29 mouse cellular contexts compared by ENCODE assay signal in the genomic region with DNA sequence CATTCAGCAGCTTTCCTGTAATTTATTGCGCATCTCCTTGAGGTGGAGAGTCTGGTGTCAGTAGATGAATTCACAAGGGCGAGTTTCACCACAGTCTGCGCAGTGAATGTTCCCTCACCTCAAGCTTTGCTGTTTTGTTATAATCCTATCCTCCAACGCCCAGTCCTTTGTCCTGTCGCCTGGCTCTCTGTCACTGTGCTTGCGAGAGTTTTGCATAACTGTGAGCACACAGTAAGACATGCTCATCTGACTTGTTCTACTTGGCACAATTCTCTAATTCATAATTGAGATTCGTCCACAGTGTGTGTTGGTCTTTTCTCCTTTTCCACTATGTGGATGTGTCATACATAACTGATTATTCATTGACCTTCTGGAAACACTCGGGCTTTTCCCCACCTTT. TPM values are rescaled to one million over a fixed set of nuclear protein-coding genes. Genes with fewer than 3 reads are reported as not detected.
A peak's percentile ranks its signal among the peaks of the same experiment; 100 is the strongest.
DNase-seq lines count a peak whose midpoint lies in the region; ATAC-seq lines count a peak whose summit lies in the region.
"Had no signal": no experiment of that assay in that cellular context is flagged by ENCODE, and none has a peak within 500 bp of the region (broad histone marks: within the 10 kb centered on the region; RNA-seq: fewer than 3 reads in every experiment).

No protein-coding gene starts in this region.

- H3K27me3 ChIP-seq in midbrain, embryonic 11.5 days (ENCODE audit: control insufficient read depth, insufficient read depth, low read length) = no peaks in the 10 kb centered on the region
- no peaks in the 10 kb centered on the region for H3K27me3 ChIP-seq in midbrain, embryonic 10.5 days (ENCODE audit: low read depth, poor library complexity, severe bottlenecking)
- H3K27me3 ChIP-seq: CH12.LX; embryonic facial prominence, embryonic 13.5 days; embryonic facial prominence, embryonic 15.5 days; forebrain, embryonic 13.5 days; forebrain, embryonic 15.5 days had no signal

- H3K27ac ChIP-seq in midbrain, embryonic 11.5 days (ENCODE audit: low read depth, low read length) = no peak overlapping the region
- no peak overlapping the region for H3K27ac ChIP-seq in midbrain, embryonic 10.5 days (replicated peaks)
- H3K27ac ChIP-seq: embryonic facial prominence, embryonic 13.5 days; embryonic facial prominence, embryonic 15.5 days; forebrain, embryonic 13.5 days; forebrain, embryonic 15.5 days had no signal

- DNase-seq in adrenal gland, postnatal 14 days = peak; percentile 20
- no peak for DNase-seq in adrenal gland, postnatal 10 days
- peak; percentile 57 for DNase-seq in midbrain, embryonic 11.5 days (ENCODE audit: low spot score, missing footprints)
- DNase-seq in midbrain, embryonic 10.5 days (ENCODE audit: low spot score) = no peak
- peak; percentile 22 for DNase-seq in adipocyte (ENCODE audit: low spot score)
- DNase-seq in gonadal fat pad, adult 2 months (ENCODE audit: low read depth) = peak; percentile 30
- DNase-seq in layer of hippocampus, adult 9-10 months (ENCODE audit: low spot score) = no peak
- no peak for DNase-seq in urinary bladder, postnatal 4 days (ENCODE audit: low spot score in 2 of 2)
- DNase-seq: adrenal gland, adult 2 months; adrenal gland, postnatal 25 days; B cell, adult 2 months; cerebellum, adult 11 months; cerebellum, adult 18-20 months; cerebellum, adult 8-10 months; cerebellum, adult 9-11 months; cerebellum, postnatal 14 days; cerebellum, postnatal 36 days; embryo, embryonic 11 days; forebrain, postnatal 0 days had no signal

- no peaks in the 10 kb centered on the region for H3K36me3 ChIP-seq in midbrain, embryonic 11.5 days (ENCODE audit: control insufficient read depth, insufficient read depth, low read length)
- no peaks in the 10 kb centered on the region for H3K36me3 ChIP-seq in midbrain, embryonic 10.5 days
- H3K36me3 ChIP-seq: embryonic facial prominence, embryonic 13.5 days; embryonic facial prominence, embryonic 15.5 days; forebrain, embryonic 15.5 days; G1E had no signal

- no peak for ATAC-seq in midbrain, embryonic 11.5 days (ENCODE audit: low FRiP score)
- ATAC-seq: activated CD4-positive, CD25-positive, alpha-beta regulatory T cell, adult 4 months; CD4-positive, CD25-positive, alpha-beta regulatory T cell, adult 4 months; forebrain, embryonic 13.5 days; forebrain, embryonic 15.5 days; forebrain, postnatal 0 days had no signal

- no peak overlapping the region for H3K4me2 ChIP-seq in midbrain, embryonic 11.5 days
- H3K4me2 ChIP-seq: embryonic facial prominence, embryonic 13.5 days; embryonic facial prominence, embryonic 15.5 days; forebrain, embryonic 13.5 days; forebrain, embryonic 15.5 days had no signal

- WGBS in midbrain, embryonic 11.5 days = 83% methylated on average over 8 of the region's 8 CpGs
- 88% methylated on average over 8 of the region's 8 CpGs for WGBS in midbrain, embryonic 10.5 days

- no peaks in the 10 kb centered on the region for H3K9me3 ChIP-seq in midbrain, embryonic 11.5 days (ENCODE audit: control insufficient read depth, low read length)
- H3K9me3 ChIP-seq in midbrain, embryonic 10.5 days (replicated peaks) = no peaks in the 10 kb centered on the region
- H3K9me3 ChIP-seq: embryonic facial prominence, embryonic 13.5 days; embryonic facial prominence, embryonic 15.5 days; forebrain, embryonic 13.5 days; forebrain, embryonic 15.5 days had no signal

- no peak overlapping the region for H3K9ac ChIP-seq in midbrain, embryonic 11.5 days (ENCODE audit: low read length)
- H3K9ac ChIP-seq: embryonic facial prominence, embryonic 13.5 days; embryonic facial prominence, embryonic 15.5 days; forebrain, embryonic 13.5 days; forebrain, embryonic 15.5 days; forebrain, postnatal 0 days had no signal

- no peaks in the 10 kb centered on the region for H3K4me1 ChIP-seq in midbrain, embryonic 11.5 days (ENCODE audit: control insufficient read depth, insufficient read depth, low read length)
- peaks cover 3% of the 10 kb centered on the region; the same call in 1 of the 2 replicates for H3K4me1 ChIP-seq in midbrain, embryonic 10.5 days
- H3K4me1 ChIP-seq: embryonic facial prominence, embryonic 13.5 days had no signal

- no peak overlapping the region for H3K4me3 ChIP-seq in midbrain, embryonic 11.5 days (ENCODE audit: low read depth, low read length)
- no peak overlapping the region for H3K4me3 ChIP-seq in midbrain, embryonic 10.5 days
- H3K4me3 ChIP-seq: embryonic facial prominence, embryonic 13.5 days; embryonic facial prominence, embryonic 15.5 days; erythroblast, embryonic 14.5 days; forebrain, embryonic 13.5 days; forebrain, embryonic 15.5 days had no signal

RNA-seq across cellular contexts. Expression of a gene that starts 5.0 kb away (rescaled TPM):
- 0.22 and 0.53 TPM in 2 replicates for total RNA-seq in adrenal gland, postnatal 14 days (2021)
- total RNA-seq in adrenal gland, postnatal 10 days (2021) = under 1 TPM; 0.12 to 0.36 TPM
- 0.10 and 0.19 TPM in 2 replicates for polyA plus RNA-seq in midbrain, embryonic 11.5 days (2014; fragmentation: Nextera tagmentation; extraction: Ambion mirVana)
- 0.16 TPM in 1 of 2 replicates, not detected in the other for polyA plus RNA-seq in midbrain, embryonic 10.5 days (2016; fragmentation: Nextera tagmentation; extraction: Ambion mirVana)
- 5.7 and 6.5 TPM in 2 replicates for polyA plus RNA-seq in gonadal fat pad, adult 2 months (2012; rRNA removed)
- total RNA-seq: CH12.LX; common myeloid progenitor, adult 5-6 weeks; G1E had no signal
- polyA plus RNA-seq: erythroblast, embryonic 14.5 days; G1E had no signal

Comparison
In these comparisons a context has a peak if more than half of its experiments do, and no peak if none do; other contexts are left out.
1. DNase-seq: peak in adrenal gland, postnatal 14 days (single experiment), midbrain, embryonic 11.5 days (single experiment), adipocyte (single experiment) and gonadal fat pad, adult 2 months (single experiment); none in adrenal gland, postnatal 10 days (single experiment), midbrain, embryonic 10.5 days (single experiment), layer of hippocampus, adult 9-10 months (single experiment) and urinary bladder, postnatal 4 days (0 of 2).